Mouse (Mus musculus): ENCODE results near the gene Rxfp1.

- no peak for TF ChIP-seq POLR2A (IDR thresholded peaks at IDR 0.05; ENCODE audit: low read depth, low read length)
- no peak for TF ChIP-seq CTCF (IDR thresholded peaks at IDR 0.05; ENCODE audit: borderline replicate concordance, insufficient read depth, low read length)
Observed at GRCm38 (mm10) chr3:79627484-79628181, 110.0 kb downstream of the Rxfp1 start.
